Mouse (Mus musculus): ENCODE measurements around the gene Atat1.

- TF ChIP-seq MAFK (IDR thresholded peaks at IDR 0.05; ENCODE audit: insufficient read depth, low read depth, low read length) (no peak), CHD2 (IDR thresholded peaks at IDR 0.05; ENCODE audit: low read depth, low read length) (no peak), ZC3H11A (IDR thresholded peaks at IDR 0.05; ENCODE audit: borderline replicate concordance, low read depth, low read length) (no peak)
These were observed 30.1 kb upstream of the Atat1 start for GRCm38 (mm10) chr17:35939941-35940340.

All from ES-E14 (cell line).